Mouse (Mus musculus): ENCODE measurements at regions not wholly inside any gene's neighbourhood (a gene's known extent, or its start where the extent isn't known, plus 50 kb on each side); places are given as distances from the start of the nearest gene placed in this dataset.

DNA sequence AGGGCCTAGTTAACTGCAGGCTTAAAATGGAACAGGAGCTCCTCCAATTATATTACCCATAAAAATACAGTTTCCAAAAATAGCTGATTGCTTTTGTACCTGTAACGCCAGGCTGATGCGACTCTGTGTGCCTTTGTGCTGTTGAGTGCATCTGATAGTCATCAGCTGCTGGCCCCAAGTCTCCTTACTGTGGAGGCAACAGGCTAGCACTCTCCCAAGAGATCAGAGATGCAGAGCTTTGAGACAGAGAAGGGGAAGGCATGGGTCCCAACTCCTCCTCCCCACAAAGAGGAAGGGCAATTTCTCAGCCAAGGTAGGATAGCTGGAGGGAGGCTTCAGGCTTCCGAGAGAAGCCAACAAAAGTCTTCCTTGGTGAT is 94.2 kb downstream of the Ndufa10 start:
- TF ChIP-seq CTCF (IDR thresholded peaks at IDR 0.05; ENCODE audit: borderline replicate concordance, control insufficient read depth, extremely low read depth, insufficient read depth, low read length, poor library complexity) (no peak), POLR2A (IDR thresholded peaks at IDR 0.05; ENCODE audit: control insufficient read depth, extremely low read depth, insufficient read depth, low read length, poor library complexity) (no peak)

Data from thymus, adult 2 months (tissue).